Mouse (Mus musculus) neural tube, embryonic 14.5 days (tissue): ENCODE measurements around the gene Gm45062. TPM values are rescaled to one million over a fixed set of nuclear protein-coding genes. Genes with fewer than 3 reads are reported as not detected.

Source experiments
- ATAC-seq: fragments of 200-750 bp; cut with Nextera tagmentation; 2 replicates; pipeline ENCODE4 v1.8.0; 2017; ENCODE audit warnings: low read depth, mild to moderate bottlenecking, moderate TSS enrichment, moderate library complexity
- H3K27ac ChIP-seq: fragments of 300-500 bp; sonication (generic); 2 replicates; pipeline ENCODE4 v1.5.1; 2014; ENCODE audit warnings: low read depth, mild to moderate bottlenecking, control low read depth, low read length, moderate library complexity, mixed read lengths
- H3K27me3 ChIP-seq: fragments of 300-500 bp; sonication (generic); 2 replicates; pipeline ENCODE4 v1.6.1; 2014; ENCODE audit warnings: low read length; ENCODE audit not compliant: control insufficient read depth, insufficient read depth
- H3K36me3 ChIP-seq: fragments of 300-500 bp; sonication (generic); 2 replicates; pipeline ENCODE4 v1.6.1; 2014; ENCODE audit warnings: low read length, mixed read lengths; ENCODE audit not compliant: control insufficient read depth, insufficient read depth
- H3K4me1 ChIP-seq: fragments of 300-500 bp; sonication (generic); 2 replicates; pipeline ENCODE4 v1.6.1; 2014; ENCODE audit warnings: low read length; ENCODE audit not compliant: control insufficient read depth, insufficient read depth
- H3K4me2 ChIP-seq: fragments of 300-500 bp; sonication (generic); 2 replicates; pipeline ENCODE4 v1.6.1; 2014; ENCODE audit warnings: mild to moderate bottlenecking, low read depth, low read length, control low read depth
- H3K4me3 ChIP-seq: fragments of 300-500 bp; sonication (generic); 2 replicates; pipeline ENCODE4 v1.5.1; 2014; ENCODE audit warnings: low read depth, low read length, control low read depth, mixed read lengths
- H3K9ac ChIP-seq: fragments of 300-500 bp; sonication (generic); replicated peaks from 2 replicates; pipeline ENCODE4 v1.6.1; 2014; ENCODE audit warnings: low read depth, mild to moderate bottlenecking, control low read depth, low read length, mixed read lengths
- H3K9me3 ChIP-seq: fragments of 300-500 bp; sonication (generic); 2 replicates; pipeline ENCODE4 v1.6.1; 2016; ENCODE audit warnings: low read length; ENCODE audit not compliant: control insufficient read depth
- WGBS: fragments of 180-500 bp; shearing (Covaris S2); extraction: QIAGEN DNeasy Blood & Tissue Kit; methylation state at CpG from one replicate; pipeline ENCODE4 v1.1.7; 2014; 5-methylcytosine and 5-hydroxymethylcytosine counted together
- polyA plus RNA-seq: library from polyadenylated mRNA; unstranded; fragments of >200 nt; fragmentation: Nextera tagmentation; extraction: Ambion mirVana; gene quantifications from 2 replicates; pipeline ENCODE4 v1.2.1, GENCODE M21; 2014

The Gm45062 gene
- polyA plus RNA-seq, 1 experiment from 2014 or later, result 7.7 TPM

GRCm38 (mm10) chr6:8484437-8485275 is 225.4 kb downstream of the Gm45062 start:
- H3K9ac ChIP-seq, result no peak overlapping the region
- H3K4me1 ChIP-seq, result 0 out of 2 replicates have a peak, but pooled peaks cover 4% of the 10 kb centered on the region
- no peaks in the 10 kb centered on the region for H3K36me3 ChIP-seq
- WGBS, result 93% methylated on average over 17 of the region's 17 CpGs
- no peak overlapping the region for H3K27ac ChIP-seq
- H3K27me3 ChIP-seq, result no peaks in the 10 kb centered on the region
- no peak overlapping the region for H3K4me2 ChIP-seq
- H3K9me3 ChIP-seq, result no peaks in the 10 kb centered on the region
- H3K4me3 ChIP-seq, result no peak overlapping the region
- no peak for ATAC-seq

GRCm38 (mm10) chr6:8485414-8486175 is 226.3 kb downstream of the Gm45062 start:
- no peaks in the 10 kb centered on the region for H3K36me3 ChIP-seq
- H3K9ac ChIP-seq, result no peak overlapping the region
- no peak overlapping the region for H3K4me3 ChIP-seq
- H3K4me2 ChIP-seq, result no peak overlapping the region
- ATAC-seq, result peak; percentile 17; the same call in 1 of the 2 replicates
- no peak overlapping the region for H3K27ac ChIP-seq
- H3K27me3 ChIP-seq, result no peaks in the 10 kb centered on the region
- H3K4me1 ChIP-seq, result 0 out of 2 replicates have a peak, but pooled peaks cover 4% of the 10 kb centered on the region
- H3K9me3 ChIP-seq, result no peaks in the 10 kb centered on the region
- 89% methylated on average over 16 of the region's 16 CpGs for WGBS

- no peak overlapping the region for H3K27ac ChIP-seq
- 74% methylated on average over 17 of the region's 17 CpGs for WGBS
These were observed 227.3 kb downstream of the Gm45062 start for GRCm38 (mm10) chr6:8486391-8487043.

GRCm38 (mm10) chr6:8487044-8487853 is 228.0 kb downstream of the Gm45062 start:
- no peak overlapping the region for H3K9ac ChIP-seq
- no peaks in the 10 kb centered on the region for H3K27me3 ChIP-seq
- no peak for ATAC-seq
- H3K9me3 ChIP-seq, result no peaks in the 10 kb centered on the region
- H3K4me3 ChIP-seq, result no peak overlapping the region
- no peak overlapping the region for H3K27ac ChIP-seq
- H3K36me3 ChIP-seq, result no peaks in the 10 kb centered on the region
- WGBS, result 64% methylated on average over 20 of the region's 20 CpGs
- H3K4me1 ChIP-seq, result 0 out of 2 replicates have a peak, but pooled peaks cover 4% of the 10 kb centered on the region
- no peak overlapping the region for H3K4me2 ChIP-seq

More at GRCm38 (mm10) chr6:8486391-8487043, 227.3 kb downstream of the Gm45062 start:
- Histone ChIP-seq H3K9ac (no peak overlapping the region), H3K4me1 (0 out of 2 replicates have a peak, but pooled peaks cover 4% of the 10 kb centered on the region), H3K9me3 (no peaks in the 10 kb centered on the region), H3K27me3 (no peaks in the 10 kb centered on the region), H3K4me3 (no peak overlapping the region), H3K4me2 (no peak overlapping the region), H3K36me3 (no peaks in the 10 kb centered on the region)
- ATAC-seq, result peak; percentile 46; the same call in 1 of the 2 replicates

- H3K27me3 ChIP-seq, result no peaks in the 10 kb centered on the region
- 0 out of 2 replicates have a peak, but pooled peaks cover 4% of the 10 kb centered on the region for H3K4me1 ChIP-seq
- no peak overlapping the region for H3K4me2 ChIP-seq
- no peak overlapping the region for H3K4me3 ChIP-seq
- WGBS, result 73% methylated on average over 5 of the region's 5 CpGs
- no peaks in the 10 kb centered on the region for H3K36me3 ChIP-seq
- no peaks in the 10 kb centered on the region for H3K9me3 ChIP-seq
- no peak for ATAC-seq
- H3K27ac ChIP-seq, result no peak overlapping the region
- H3K9ac ChIP-seq, result no peak overlapping the region
These were observed 229.0 kb downstream of the Gm45062 start for GRCm38 (mm10) chr6:8488249-8488648.

GRCm38 (mm10) chr6:8489266-8489665 is 230.0 kb downstream of the Gm45062 start:
- H3K9ac ChIP-seq, result no peak overlapping the region
- no peaks in the 10 kb centered on the region for H3K36me3 ChIP-seq
- no peaks in the 10 kb centered on the region for H3K9me3 ChIP-seq
- H3K4me3 ChIP-seq, result no peak overlapping the region
- WGBS, result 76% methylated on average over 7 of the region's 7 CpGs
- H3K27ac ChIP-seq, result no peak overlapping the region
- H3K4me2 ChIP-seq, result no peak overlapping the region
- H3K27me3 ChIP-seq, result no peaks in the 10 kb centered on the region
- ATAC-seq, result no peak
- H3K4me1 ChIP-seq, result 0 out of 2 replicates have a peak, but pooled peaks cover 4% of the 10 kb centered on the region

GRCm38 (mm10) chr6:8489938-8490585 is 230.8 kb downstream of the Gm45062 start:
- Histone ChIP-seq H3K27me3 (no peaks in the 10 kb centered on the region), H3K36me3 (no peaks in the 10 kb centered on the region), H3K4me3 (no peak overlapping the region), H3K9me3 (no peaks in the 10 kb centered on the region), H3K27ac (no peak overlapping the region), H3K9ac (no peak overlapping the region), H3K4me2 (no peak overlapping the region), H3K4me1 (0 out of 2 replicates have a peak, but pooled peaks cover 4% of the 10 kb centered on the region)
- no peak for ATAC-seq
- WGBS, result 76% methylated on average over 1 of the region's 1 CpGs

- Histone ChIP-seq H3K4me3 (no peak overlapping the region), H3K36me3 (no peaks in the 10 kb centered on the region), H3K9me3 (no peaks in the 10 kb centered on the region), H3K9ac (no peak overlapping the region), H3K4me2 (no peak overlapping the region), H3K27me3 (no peaks in the 10 kb centered on the region), H3K27ac (no peak overlapping the region), H3K4me1 (0 out of 2 replicates have a peak, but pooled peaks cover 3% of the 10 kb centered on the region)
- ATAC-seq, result no peak
- 91% methylated on average over 3 of the region's 3 CpGs for WGBS
These were observed 233.0 kb downstream of the Gm45062 start for GRCm38 (mm10) chr6:8492248-8492647.
